Mouse (Mus musculus): Measurements from ENCODE around the gene Col6a3. TPM values are rescaled to one million over a fixed set of nuclear protein-coding genes. Genes with fewer than 3 reads are reported as not detected.

Gene Col6a3
- polyA plus RNA-seq (2012; rRNA removed): 49.7 and 71.8 TPM in 2 replicates

- Histone ChIP-seq H3K4me1 (ENCODE audit: control insufficient read depth, insufficient read depth, low read length) (no peaks in the 10 kb centered on the region), H3K4me3 (replicated peaks; ENCODE audit: extremely low read depth, low read depth, low read length) (peak within 1 kb of the TSS; percentile 52)
- no peak for DNase-seq
- WGBS: 40% methylated on average over 4 of the region's 4 CpGs
- peak; percentile 38; the same call in 1 of the 2 replicates for TF ChIP-seq POLR2A (IDR thresholded peaks at IDR 0.05; ENCODE audit: borderline replicate concordance, extremely low read depth, low read depth, low read length)
- TF ChIP-seq CTCF (IDR thresholded peaks at IDR 0.05; ENCODE audit: insufficient read depth, low read length): no peak
These were observed at the start of gene Col6a3 for GRCm38 (mm10) chr1:90843836-90844235. TSS of gene Col6a3 (minus strand) at chr1:90843971.

DNA sequence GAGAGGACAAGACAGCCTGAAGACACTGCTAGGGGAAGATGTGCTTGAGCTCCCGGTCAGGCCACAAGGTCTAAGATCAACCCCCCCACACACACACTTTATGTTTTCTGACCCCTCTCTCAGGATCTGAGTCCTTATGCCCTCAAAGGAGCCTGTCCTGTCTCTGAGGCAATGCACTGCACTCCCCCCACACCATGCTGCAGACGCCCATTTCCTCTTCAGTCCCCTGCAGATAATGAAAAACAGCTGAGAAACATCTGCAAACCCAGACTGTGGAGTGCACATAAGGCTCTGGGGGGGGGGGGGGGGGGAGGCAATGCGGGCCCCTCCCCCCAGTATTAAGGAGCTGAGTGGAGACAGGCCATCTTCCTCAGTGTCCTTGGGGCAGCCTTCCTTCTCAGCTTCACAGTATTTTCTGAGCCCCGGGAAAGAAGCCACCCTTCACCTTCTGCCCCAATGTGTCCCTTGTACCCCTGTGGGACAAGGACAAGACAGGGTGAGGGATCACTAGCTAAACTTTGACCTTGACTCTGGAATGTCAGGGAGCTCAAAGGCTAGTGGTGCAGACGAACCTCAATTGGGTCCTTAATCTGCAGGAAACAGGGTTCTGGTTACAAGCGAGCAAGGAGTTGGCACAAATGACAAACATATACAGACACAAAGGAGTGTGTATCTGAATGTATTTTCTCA is 42.1 kb upstream of the Col6a3 start:
- Histone ChIP-seq H3K4me3 (replicated peaks; ENCODE audit: extremely low read depth, low read depth, low read length) (no peak overlapping the region), H3K4me1 (ENCODE audit: control insufficient read depth, insufficient read depth, low read length) (no peaks in the 10 kb centered on the region)
- WGBS: 39% methylated on average over 6 of the region's 6 CpGs
- DNase-seq: no peak
- no peak for TF ChIP-seq POLR2A (IDR thresholded peaks at IDR 0.05; ENCODE audit: borderline replicate concordance, extremely low read depth, low read depth, low read length)
- TF ChIP-seq CTCF (IDR thresholded peaks at IDR 0.05; ENCODE audit: insufficient read depth, low read length): no peak

DNA sequence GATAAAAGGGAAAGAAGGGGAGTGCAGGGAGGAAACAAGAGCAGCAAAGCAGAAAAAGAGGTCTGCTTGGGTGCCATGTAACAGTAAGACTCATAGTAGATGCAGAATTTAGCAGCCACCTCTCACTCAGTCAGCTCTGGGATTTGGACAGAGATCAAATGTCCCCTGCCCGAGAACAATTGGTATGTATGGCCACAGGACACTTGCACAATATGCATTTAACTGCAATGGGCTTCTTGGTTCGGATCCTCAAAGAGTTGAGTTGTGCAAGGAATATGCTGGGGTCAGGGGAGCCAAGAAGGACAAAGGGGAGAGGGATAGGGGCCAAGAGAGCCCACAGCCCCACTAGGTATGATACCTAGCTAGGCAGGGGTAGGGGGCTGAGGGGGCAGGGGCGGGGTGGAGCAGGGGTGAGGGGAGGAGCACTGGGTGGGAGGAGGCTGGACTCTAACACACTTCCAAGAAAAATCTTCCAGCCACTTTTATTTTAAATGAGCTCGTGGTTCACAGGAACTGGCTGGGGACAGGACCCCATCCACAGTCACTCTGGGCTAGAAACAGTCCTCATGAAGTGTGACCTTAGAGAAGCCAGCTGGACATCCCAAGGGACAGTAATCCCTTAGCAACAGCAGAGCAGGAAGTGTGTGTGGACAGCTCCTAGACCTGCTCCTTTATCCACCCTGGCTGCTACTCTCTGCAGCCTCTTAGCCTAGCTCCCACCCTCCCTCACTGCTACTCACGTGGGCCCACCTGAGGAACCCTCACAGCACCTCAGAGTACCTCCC is 32.9 kb upstream of the Col6a3 start:
- Histone ChIP-seq H3K4me1 (ENCODE audit: control insufficient read depth, insufficient read depth, low read length) (0 out of 2 replicates have a peak, but pooled peaks cover 2% of the 10 kb centered on the region), H3K4me3 (replicated peaks; ENCODE audit: extremely low read depth, low read depth, low read length) (no peak overlapping the region)
- WGBS: 42% methylated on average over 5 of the region's 5 CpGs
- no peak for DNase-seq
- TF ChIP-seq POLR2A (IDR thresholded peaks at IDR 0.05; ENCODE audit: borderline replicate concordance, extremely low read depth, low read depth, low read length): no peak
- TF ChIP-seq CTCF (IDR thresholded peaks at IDR 0.05; ENCODE audit: insufficient read depth, low read length): no peak

- DNase-seq: no peak
- 31% methylated on average over 2 of the region's 2 CpGs for WGBS
- no peak overlapping the region for H3K4me3 ChIP-seq (replicated peaks; ENCODE audit: extremely low read depth, low read depth, low read length)
- no peak for TF ChIP-seq CTCF (IDR thresholded peaks at IDR 0.05; ENCODE audit: insufficient read depth, low read length)
- TF ChIP-seq POLR2A (IDR thresholded peaks at IDR 0.05; ENCODE audit: borderline replicate concordance, extremely low read depth, low read depth, low read length): no peak
- H3K4me1 ChIP-seq (ENCODE audit: control insufficient read depth, insufficient read depth, low read length): 0 out of 2 replicates have a peak, but pooled peaks cover 2% of the 10 kb centered on the region
These were observed 32.2 kb upstream of the Col6a3 start for GRCm38 (mm10) chr1:90875961-90876360.

DNA sequence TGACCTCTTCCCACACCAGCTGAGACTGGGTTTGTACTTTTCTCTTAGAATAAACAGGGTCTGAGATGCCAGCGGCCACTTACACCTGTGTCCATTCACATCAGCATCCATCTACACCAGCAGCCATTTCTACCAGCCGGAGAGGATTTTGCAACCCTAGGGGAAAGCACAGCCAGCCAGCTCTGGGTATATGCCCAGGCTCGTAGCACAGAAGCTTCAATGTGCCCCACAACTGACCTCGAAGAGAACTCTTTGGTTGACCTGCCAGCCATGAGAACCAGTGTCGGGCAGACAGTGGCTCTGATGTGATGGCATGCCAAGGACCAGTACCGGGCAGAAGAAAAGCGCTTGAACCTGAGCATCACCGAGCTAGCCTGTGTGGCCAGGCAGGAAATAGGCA is 31.6 kb upstream of the Col6a3 start:
- TF ChIP-seq CTCF (IDR thresholded peaks at IDR 0.05; ENCODE audit: insufficient read depth, low read length): no peak
- no peak for TF ChIP-seq POLR2A (IDR thresholded peaks at IDR 0.05; ENCODE audit: borderline replicate concordance, extremely low read depth, low read depth, low read length)
- 72% methylated on average over 8 of the region's 8 CpGs for WGBS
- H3K4me3 ChIP-seq (replicated peaks; ENCODE audit: extremely low read depth, low read depth, low read length): no peak overlapping the region
- H3K4me1 ChIP-seq (ENCODE audit: control insufficient read depth, insufficient read depth, low read length): 0 out of 2 replicates have a peak, but pooled peaks cover 2% of the 10 kb centered on the region
- DNase-seq: no peak

GRCm38 (mm10) chr1:90870581-90870980 is 26.8 kb upstream of the Col6a3 start:
- WGBS: 76% methylated on average over 2 of the region's 2 CpGs
- Histone ChIP-seq H3K4me3 (replicated peaks; ENCODE audit: extremely low read depth, low read depth, low read length) (no peak overlapping the region), H3K4me1 (ENCODE audit: control insufficient read depth, insufficient read depth, low read length) (no peaks in the 10 kb centered on the region)
- no peak for DNase-seq
- TF ChIP-seq CTCF (IDR thresholded peaks at IDR 0.05; ENCODE audit: insufficient read depth, low read length) (no peak), POLR2A (IDR thresholded peaks at IDR 0.05; ENCODE audit: borderline replicate concordance, extremely low read depth, low read depth, low read length) (no peak)

- no peak for DNase-seq
- WGBS: 80% methylated on average over 7 of the region's 7 CpGs
- Histone ChIP-seq H3K4me3 (replicated peaks; ENCODE audit: extremely low read depth, low read depth, low read length) (no peak overlapping the region), H3K4me1 (ENCODE audit: control insufficient read depth, insufficient read depth, low read length) (no peaks in the 10 kb centered on the region)
- TF ChIP-seq CTCF (IDR thresholded peaks at IDR 0.05; ENCODE audit: insufficient read depth, low read length) (no peak), POLR2A (IDR thresholded peaks at IDR 0.05; ENCODE audit: borderline replicate concordance, extremely low read depth, low read depth, low read length) (no peak)
These were observed 23.0 kb upstream of the Col6a3 start for GRCm38 (mm10) chr1:90866734-90867133.

DNA sequence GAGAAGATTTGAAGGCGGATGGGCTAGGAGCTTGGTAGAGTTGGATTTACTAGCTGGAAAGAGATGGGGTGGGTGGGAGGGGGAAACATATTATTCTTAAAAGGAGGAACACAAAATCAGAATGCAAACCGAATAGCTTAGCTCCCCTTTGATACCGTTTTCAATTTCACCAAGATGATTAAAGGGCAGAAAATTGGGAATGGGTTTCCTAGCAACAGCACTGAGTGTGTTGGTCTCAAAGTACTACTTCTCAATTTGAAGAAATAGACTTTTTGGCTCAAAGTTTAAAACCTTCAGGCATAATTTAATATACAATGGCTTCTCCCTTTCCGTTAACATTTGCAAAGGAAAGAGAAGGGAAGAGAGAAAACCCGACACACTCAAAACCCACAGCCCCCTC is 12.1 kb upstream of the Col6a3 start:
- DNase-seq: no peak
- H3K4me3 ChIP-seq (replicated peaks; ENCODE audit: extremely low read depth, low read depth, low read length): no peak overlapping the region
- WGBS: 75% methylated on average over 5 of the region's 5 CpGs
- H3K4me1 ChIP-seq (ENCODE audit: control insufficient read depth, insufficient read depth, low read length): no peaks in the 10 kb centered on the region
- TF ChIP-seq CTCF (IDR thresholded peaks at IDR 0.05; ENCODE audit: insufficient read depth, low read length) (no peak), POLR2A (IDR thresholded peaks at IDR 0.05; ENCODE audit: borderline replicate concordance, extremely low read depth, low read depth, low read length) (no peak)

- TF ChIP-seq POLR2A (IDR thresholded peaks at IDR 0.05; ENCODE audit: borderline replicate concordance, extremely low read depth, low read depth, low read length): no peak
- TF ChIP-seq CTCF (IDR thresholded peaks at IDR 0.05; ENCODE audit: insufficient read depth, low read length): peak; percentile 70
- WGBS: 35% methylated on average over 8 of the region's 8 CpGs
- Histone ChIP-seq H3K4me3 (replicated peaks; ENCODE audit: extremely low read depth, low read depth, low read length) (no peak overlapping the region), H3K4me1 (ENCODE audit: control insufficient read depth, insufficient read depth, low read length) (no peaks in the 10 kb centered on the region)
- DNase-seq: no peak
These were observed 6.1 kb upstream of the Col6a3 start for GRCm38 (mm10) chr1:90849836-90850235.

Data from lung, adult 2 months (tissue).